In the genomic region with DNA sequence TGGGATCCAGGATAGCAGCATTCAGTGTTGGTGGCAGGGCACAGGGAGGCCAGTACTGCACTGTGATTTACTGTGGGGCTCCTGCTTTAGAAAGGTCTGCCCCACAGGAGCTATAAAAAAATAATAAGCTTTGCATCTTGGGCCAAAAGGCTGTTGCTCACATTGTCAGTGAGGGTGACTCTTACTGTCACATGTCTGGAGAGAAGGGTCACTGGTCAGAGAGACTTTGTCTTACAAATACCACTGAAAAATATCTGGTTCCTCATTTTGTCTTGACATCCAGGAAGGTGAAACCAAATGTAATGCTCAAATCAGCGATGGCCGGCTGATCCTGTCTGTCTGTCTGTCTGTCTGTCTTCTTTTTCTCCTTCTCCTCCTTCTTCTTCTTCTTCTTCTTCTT, we compare ENCODE assay signal across 1 mouse cellular context.
TF ChIP-seq lines count a peak whose summit lies in the region.

No protein-coding gene starts in this region.

TF ChIP-seq in CH12.LX, 34 proteins besides CTCF, POLR2A, EP300 and RAD21 (continued from another document):
- TF ChIP-seq ETS1 (conservative IDR thresholded peaks at IDR 0.05; ENCODE audit: low read depth, low read length) (no peak), MYC (IDR thresholded peaks at IDR 0.05; ENCODE audit: low read depth, low read length) (peak; percentile 83), IRF4 (IDR thresholded peaks at IDR 0.05; ENCODE audit: low read depth, low read length) (peak; percentile 69; the same call in 1 of the 2 replicates), ZNF384 (IDR thresholded peaks at IDR 0.05; ENCODE audit: low read depth, low read length) (no peak; the same call in 1 of the 2 replicates), MEF2A (IDR thresholded peaks at IDR 0.05; ENCODE audit: borderline replicate concordance, low read depth, low read length) (no peak), JUND (conservative IDR thresholded peaks at IDR 0.05; ENCODE audit: low read depth, low read length) (no peak), TCF12 (IDR thresholded peaks at IDR 0.05; ENCODE audit: low read depth, low read length) (no peak), ZC3H11A (IDR thresholded peaks at IDR 0.05; ENCODE audit: low read depth, low read length) (no peak), ZMIZ1 (IDR thresholded peaks at IDR 0.05; ENCODE audit: low read depth, low read length) (no peak), NELFE (IDR thresholded peaks at IDR 0.05; ENCODE audit: low read depth, low read length) (no peak), PAX5 (IDR thresholded peaks at IDR 0.05; ENCODE audit: low read length) (no peak), RCOR1 (conservative IDR thresholded peaks at IDR 0.05; ENCODE audit: low read depth, low read length) (no peak), MAZ (IDR thresholded peaks at IDR 0.05; ENCODE audit: low read depth, low read length) (no peak), UBTF (IDR thresholded peaks at IDR 0.05; ENCODE audit: low read depth, low read length) (no peak), SIN3A (IDR thresholded peaks at IDR 0.05; ENCODE audit: low read length) (no peak), SMC3 (IDR thresholded peaks at IDR 0.05; ENCODE audit: low read depth, low read length) (no peak), USF1 (IDR thresholded peaks at IDR 0.05; ENCODE audit: low read depth, low read length) (peak; percentile 23)
